Mouse (Mus musculus) G1E (cell line): Measurements from ENCODE around the gene Ybx2. TPM values are rescaled to one million over a fixed set of nuclear protein-coding genes. Genes with fewer than 3 reads are reported as not detected.

Experiments used
- ATAC-seq: 2 replicates; pipeline ENCODE4 v1.8.0; 2016; ENCODE audit warnings: mild to moderate bottlenecking; ENCODE audit not compliant: insufficient number of reproducible peaks, poor library complexity, low FRiP score, severe bottlenecking; ENCODE audit errors: extremely low read depth
- DNase-seq: peaks from one replicate; pipeline ENCODE4 v3.0.0; 2012; ENCODE audit warnings: low spot score
- H3K27me3 ChIP-seq: 2 replicates; pipeline ENCODE4 v1.6.1; 2012; ENCODE audit warnings: mild to moderate bottlenecking, low read length, inconsistent platforms; ENCODE audit not compliant: insufficient read depth
- H3K36me3 ChIP-seq: replicated peaks from 2 replicates; pipeline ENCODE3; 2012; ENCODE audit warnings: mild to moderate bottlenecking, inconsistent platforms
- H3K4me1 ChIP-seq: 2 replicates; pipeline ENCODE4 v1.6.1; 2012; ENCODE audit warnings: low read depth, low read length, inconsistent platforms, mixed read lengths; ENCODE audit not compliant: insufficient read depth
- H3K4me3 ChIP-seq: 2 replicates; pipeline ENCODE4 v1.5.1; 2012; ENCODE audit warnings: low read depth, mild to moderate bottlenecking, inconsistent platforms, low read length, moderate library complexity, mixed read lengths
- H3K9me3 ChIP-seq: replicated peaks from 2 replicates; pipeline ENCODE4 v1.6.1; 2012; ENCODE audit warnings: inconsistent platforms
- CTCF ChIP-seq: IDR thresholded peaks from 2 replicates; pipeline ENCODE4 v1.5.1; 2012; ENCODE audit warnings: low read depth, low read length, inconsistent platforms, mixed read lengths
- GATA1 ChIP-seq: IDR thresholded peaks from 2 replicates; pipeline ENCODE4 v1.6.1; 2012; ENCODE audit warnings: borderline replicate concordance, low read length, inconsistent platforms, mixed read lengths
- GATA2 ChIP-seq: IDR thresholded peaks from 2 replicates; pipeline ENCODE4 v1.6.1; 2012; ENCODE audit warnings: low read depth, low read length, inconsistent platforms, borderline replicate concordance
- POLR2AphosphoS5 ChIP-seq: IDR thresholded peaks from 2 replicates; pipeline ENCODE4 v1.6.1; 2012; ENCODE audit warnings: low read depth, low read length, inconsistent platforms; ENCODE audit not compliant: insufficient replicate concordance
- TAL1 ChIP-seq: conservative IDR thresholded peaks from 2 replicates; pipeline ENCODE4 v1.6.1; 2012; ENCODE audit warnings: low read depth, low read length, inconsistent platforms, mixed read lengths
- polyA plus RNA-seq: library from polyadenylated mRNA; stranded (reverse); fragments of >175 nt; gene quantifications from 2 replicates; pipeline ENCODE4 v1.2.3, GENCODE M21; 2012
- total RNA-seq, 2 experiments: library from RNA; stranded (forward) in 1 of 2; stranded (reverse) in 1 of 2; fragments of 200-1000 nt in 1 of 2; fragments of >200 nt in 1 of 2; fragmentation: Nextera tagmentation in 1 of 2; gene quantifications; 2 replicates each; pipeline ENCODE4 v1.2.3; 2014 to 2017

The Ybx2 gene
- total and polyA plus RNA-seq, 3 experiments: 1.4 TPM; not detected in 2

DNA sequence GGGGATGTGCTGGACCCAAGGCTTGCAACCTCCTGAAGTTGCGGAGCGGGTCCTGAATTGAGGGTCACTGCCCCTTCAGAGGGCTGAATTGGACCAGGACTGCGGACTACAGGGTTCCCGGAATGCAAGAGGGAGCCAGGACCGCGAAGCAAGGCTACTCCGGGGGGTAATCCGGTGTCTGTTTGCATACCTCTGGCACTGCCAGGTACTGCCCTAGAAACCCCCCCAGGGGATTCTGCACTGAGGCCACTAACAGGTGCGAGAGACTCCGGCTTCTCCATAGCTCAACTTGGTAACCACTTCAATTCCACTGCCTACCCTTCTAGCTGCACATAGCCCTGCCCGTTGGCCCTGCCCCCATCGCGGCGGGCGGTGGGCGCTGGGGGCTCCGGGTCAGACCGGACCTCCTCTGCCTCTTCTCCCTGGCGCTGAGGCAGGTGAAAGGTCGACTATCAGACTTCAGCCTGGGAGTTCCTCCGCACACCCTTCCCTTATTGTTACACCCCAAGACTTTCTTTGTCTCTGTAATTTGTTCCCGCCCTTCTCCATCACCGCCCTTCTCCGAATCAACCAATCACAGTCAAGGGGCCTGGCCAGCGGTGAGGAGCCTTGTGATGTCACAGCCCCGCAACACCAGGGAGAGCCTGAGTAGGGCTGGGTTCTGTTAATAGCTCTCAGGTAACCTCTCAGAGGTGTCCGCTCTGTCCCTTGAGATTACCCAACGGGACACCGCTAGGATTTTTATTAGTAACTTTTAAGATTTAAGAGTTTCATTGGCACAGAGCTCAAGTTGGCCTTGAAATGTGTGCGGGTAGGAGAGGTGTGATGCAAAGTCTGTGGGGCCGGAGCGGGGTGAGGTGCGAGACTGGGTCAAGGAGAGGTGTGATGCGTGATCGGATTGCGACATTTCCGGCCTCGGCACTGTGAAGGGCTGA is 34.9 kb upstream of the Ybx2 start, which contains the start of the genes 2810408A11Rik and Neurl4:
TSS of gene 2810408A11Rik (minus strand) at position 517 of the 935 bp plus-strand sequence.
TSS of gene Neurl4 (plus strand) at position 602 of the 935 bp plus-strand sequence.
- peak; percentile 87 for ATAC-seq
- DNase-seq: peak; percentile 99
- Histone ChIP-seq H3K4me1 (peaks cover 57% of the 10 kb centered on the region), H3K4me3 (peak within 1 kb of the TSS; percentile 97), H3K9me3 (no peaks in the 10 kb centered on the region), H3K27me3 (no peaks in the 10 kb centered on the region), H3K36me3 (peaks cover 34% of the 10 kb centered on the region)
- TF ChIP-seq GATA2: no peak

DNA sequence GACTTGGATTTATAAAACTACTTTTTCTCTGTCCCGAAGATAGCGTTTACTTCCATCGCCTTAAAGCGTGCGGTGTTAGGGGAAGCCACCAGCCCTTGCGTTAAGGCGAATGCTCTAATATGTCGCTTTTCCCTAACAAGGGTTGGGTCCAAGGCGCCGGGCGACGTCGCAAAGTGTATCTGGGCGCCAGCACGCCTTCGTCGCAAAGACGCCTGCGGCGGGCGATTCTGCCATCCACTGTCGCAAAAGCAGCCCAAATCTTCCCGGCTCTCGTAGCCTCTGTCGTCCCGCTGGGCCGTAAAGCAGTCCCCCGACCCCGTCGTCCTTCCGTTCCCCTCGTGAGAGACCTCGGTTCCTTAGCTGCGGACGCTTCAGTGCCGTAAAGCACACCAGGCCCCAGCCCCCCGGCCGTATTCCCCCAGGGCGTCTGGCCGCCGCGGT is 34.2 kb upstream of the Ybx2 start:
- Histone ChIP-seq H3K36me3 (peaks cover 41% of the 10 kb centered on the region), H3K27me3 (no peaks in the 10 kb centered on the region), H3K9me3 (no peaks in the 10 kb centered on the region), H3K4me1 (peaks cover 60% of the 10 kb centered on the region), H3K4me3 (peak overlapping the region; percentile 97)
- TF ChIP-seq GATA1 (no peak), POLR2AphosphoS5 (no peak), GATA2 (no peak), TAL1 (no peak), CTCF (no peak)
- DNase-seq: peak; percentile 92
- ATAC-seq: peak; percentile 56; the same call in 1 of the 2 replicates

DNA sequence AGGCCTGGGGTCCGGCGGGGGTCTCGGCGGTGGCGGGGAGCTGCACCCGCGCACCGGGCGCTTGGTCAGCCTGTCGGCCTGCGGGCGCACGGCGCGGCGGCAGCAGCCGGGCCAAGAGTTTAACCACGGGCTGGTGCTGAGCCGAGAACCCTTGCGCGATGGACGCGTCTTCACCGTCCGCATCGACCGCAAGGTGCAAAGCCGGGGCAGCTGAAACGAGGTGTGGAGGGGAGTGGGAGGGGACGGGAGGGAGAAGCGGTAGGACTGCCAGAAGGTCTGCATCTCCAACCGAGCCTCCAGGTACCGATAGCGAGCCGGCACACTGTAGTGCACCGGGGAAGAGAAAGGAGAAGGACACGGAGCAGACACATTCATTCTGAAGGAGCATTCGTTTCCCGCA is 33.6 kb upstream of the Ybx2 start:
- peaks cover 46% of the 10 kb centered on the region for H3K36me3 ChIP-seq
- H3K4me3 ChIP-seq: peak overlapping the region; percentile 97
- H3K27me3 ChIP-seq: no peaks in the 10 kb centered on the region
- H3K9me3 ChIP-seq: no peaks in the 10 kb centered on the region
- no peak for ATAC-seq
- DNase-seq: no peak
- no peak for TF ChIP-seq POLR2AphosphoS5
- no peak for TF ChIP-seq TAL1
- TF ChIP-seq GATA2: no peak
- no peak for TF ChIP-seq GATA1
- TF ChIP-seq CTCF: no peak
- H3K4me1 ChIP-seq: peaks cover 60% of the 10 kb centered on the region

DNA sequence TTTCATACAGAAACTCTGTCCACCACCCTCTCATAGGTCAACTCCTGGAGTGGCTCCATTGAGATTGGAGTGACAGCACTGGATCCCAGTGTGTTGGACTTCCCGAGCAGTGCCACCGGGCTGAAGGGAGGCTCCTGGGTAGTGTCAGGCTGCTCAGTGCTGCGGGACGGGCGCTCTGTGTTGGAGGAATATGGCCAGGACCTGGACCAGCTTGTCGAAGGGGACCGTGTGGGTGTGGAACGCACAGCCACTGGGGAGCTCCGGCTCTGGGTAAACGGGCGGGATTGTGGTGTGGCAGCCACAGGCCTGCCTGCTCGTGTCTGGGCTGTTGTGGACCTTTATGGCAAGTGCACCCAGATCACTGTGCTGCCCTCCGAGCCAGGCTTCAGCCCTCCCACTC is 32.6 kb upstream of the Ybx2 start:
- ATAC-seq: no peak
- H3K36me3 ChIP-seq: peaks cover 51% of the 10 kb centered on the region
- no peaks in the 10 kb centered on the region for H3K9me3 ChIP-seq
- H3K4me1 ChIP-seq: peaks cover 60% of the 10 kb centered on the region
- H3K4me3 ChIP-seq: peak overlapping the region; percentile 97
- DNase-seq: no peak
- TF ChIP-seq TAL1 (no peak), GATA2 (no peak), GATA1 (no peak), POLR2AphosphoS5 (no peak), CTCF (no peak)
- H3K27me3 ChIP-seq: no peaks in the 10 kb centered on the region

DNA sequence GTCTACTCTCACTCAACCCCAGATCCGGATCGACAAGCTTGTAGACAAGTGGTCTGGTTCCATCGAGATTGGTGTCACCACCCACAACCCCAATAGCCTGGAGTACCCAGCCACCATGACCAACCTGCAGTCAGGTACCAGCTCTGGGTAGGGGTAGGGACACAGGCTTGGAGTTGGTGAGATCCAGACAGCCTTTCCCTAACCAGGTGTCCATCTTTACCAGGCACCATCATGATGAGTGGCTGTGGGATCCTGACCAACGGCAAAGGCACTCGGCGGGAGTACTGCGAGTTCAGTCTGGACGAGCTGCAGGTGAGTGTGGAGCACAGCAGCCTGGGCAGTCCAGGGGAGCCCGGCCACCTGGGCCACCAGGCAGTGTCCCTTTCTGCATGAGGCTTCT is 31.3 kb upstream of the Ybx2 start:
- DNase-seq: no peak
- Histone ChIP-seq H3K9me3 (no peaks in the 10 kb centered on the region), H3K4me3 (no peak overlapping the region), H3K27me3 (no peaks in the 10 kb centered on the region), H3K36me3 (peaks cover 65% of the 10 kb centered on the region), H3K4me1 (peaks cover 52% of the 10 kb centered on the region)
- TF ChIP-seq GATA1 (no peak), POLR2AphosphoS5 (no peak), TAL1 (no peak), GATA2 (no peak), CTCF (no peak)
- ATAC-seq: no peak

DNA sequence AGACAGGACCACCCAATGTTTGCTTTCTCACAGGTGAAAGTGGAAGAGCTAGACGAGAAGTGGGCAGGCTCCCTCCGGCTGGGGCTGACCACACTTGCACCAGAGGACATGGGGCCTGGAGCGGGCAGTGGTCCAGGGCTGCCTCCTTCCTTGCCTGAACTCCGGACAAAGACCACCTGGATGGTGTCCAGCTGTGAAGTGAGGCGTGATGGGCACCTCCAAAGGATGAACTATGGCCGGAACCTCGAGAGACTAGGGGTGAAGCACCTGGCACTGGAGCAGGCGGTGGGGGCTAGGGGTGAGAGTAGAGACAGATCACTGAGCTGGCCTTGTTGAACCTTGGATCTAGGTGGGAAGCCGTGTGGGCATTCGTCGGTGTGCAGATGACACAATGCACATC is 27.0 kb upstream of the Ybx2 start:
- Histone ChIP-seq H3K27me3 (no peaks in the 10 kb centered on the region), H3K4me3 (no peak overlapping the region), H3K4me1 (peaks cover 49% of the 10 kb centered on the region), H3K36me3 (peaks cover 97% of the 10 kb centered on the region), H3K9me3 (no peaks in the 10 kb centered on the region)
- no peak for ATAC-seq
- no peak for DNase-seq
- TF ChIP-seq CTCF (no peak), GATA2 (no peak), GATA1 (no peak), TAL1 (no peak), POLR2AphosphoS5 (no peak)
